Mouse (Mus musculus) C2C12 (cell line): Measurements from ENCODE around the gene Rrp1. TPM values are rescaled to one million over a fixed set of nuclear protein-coding genes. Genes with fewer than 3 reads are reported as not detected.

Experiments used
- H3K27me3 ChIP-seq: one replicate; pipeline ENCODE4 v1.6.1; 2011; ENCODE audit not compliant: control insufficient read depth, insufficient read depth, insufficient read length
- H3K36me3 ChIP-seq: one replicate; pipeline ENCODE4 v1.6.1; 2011; ENCODE audit not compliant: control insufficient read depth, insufficient read depth
- H3K4me3 ChIP-seq: one replicate; pipeline ENCODE4 v1.5.1; 2011; ENCODE audit warnings: mild to moderate bottlenecking, control low read depth; ENCODE audit not compliant: poor library complexity, insufficient read depth, severe bottlenecking
- H3K79me2 ChIP-seq: one replicate; pipeline ENCODE4 v1.6.1; 2011; ENCODE audit not compliant: control insufficient read depth, insufficient read depth
- H3K79me3 ChIP-seq: one replicate; pipeline ENCODE4 v1.6.1; 2011; ENCODE audit warnings: low read depth, control low read depth
- H3ac ChIP-seq: one replicate; pipeline ENCODE3; 2011; ENCODE audit warnings: low read depth; ENCODE audit not compliant: control insufficient read depth, insufficient read length
- CEBPB ChIP-seq: IDR thresholded peaks from one replicate; pipeline ENCODE4 v1.6.1; 2011; ENCODE audit warnings: low read depth, mild to moderate bottlenecking, control low read depth, moderate library complexity
- CTCF ChIP-seq: IDR thresholded peaks from one replicate; pipeline ENCODE4 v1.5.1; 2011; ENCODE audit not compliant: control insufficient read depth, insufficient read depth, insufficient read length
- FOSL1 ChIP-seq: IDR thresholded peaks from one replicate; pipeline ENCODE4 v1.8.0; 2011; ENCODE audit warnings: mild to moderate bottlenecking, low read length; ENCODE audit not compliant: poor library complexity, insufficient read depth, severe bottlenecking
- MAX ChIP-seq: IDR thresholded peaks from one replicate; pipeline ENCODE4 v1.6.1; 2011; ENCODE audit warnings: mild to moderate bottlenecking, control low read depth
- MYOD1 ChIP-seq: IDR thresholded peaks from one replicate; pipeline ENCODE4 v1.6.1; 2011; ENCODE audit warnings: low read depth; ENCODE audit not compliant: control insufficient read depth, insufficient read length
- MYOG ChIP-seq: IDR thresholded peaks from one replicate; pipeline ENCODE4 v1.6.1; 2011; ENCODE audit not compliant: control insufficient read depth, insufficient read length; ENCODE audit errors: extremely low read depth
- USF1 ChIP-seq: IDR thresholded peaks from one replicate; pipeline ENCODE4 v1.6.1; 2011; ENCODE audit warnings: low read depth, mild to moderate bottlenecking, control low read depth, moderate library complexity
- microRNA-seq: library from miRNA; unstranded; fragments of <30 nt; microRNA quantifications from one replicate; pipeline ENCODE4, GENCODE M21; 2019; ENCODE audit warnings: borderline microRNAs expressed
- polyA plus RNA-seq: library from polyadenylated mRNA; unstranded; fragments of >200 nt; fragmentation: generic; extraction: Trizol; gene quantifications from one replicate; pipeline ENCODE4 v1.2.1, GENCODE M21; 2012; ENCODE audit warnings: missing spikeins

The Rrp1 gene
- polyA plus RNA-seq, 1 experiment: 154 TPM

DNA sequence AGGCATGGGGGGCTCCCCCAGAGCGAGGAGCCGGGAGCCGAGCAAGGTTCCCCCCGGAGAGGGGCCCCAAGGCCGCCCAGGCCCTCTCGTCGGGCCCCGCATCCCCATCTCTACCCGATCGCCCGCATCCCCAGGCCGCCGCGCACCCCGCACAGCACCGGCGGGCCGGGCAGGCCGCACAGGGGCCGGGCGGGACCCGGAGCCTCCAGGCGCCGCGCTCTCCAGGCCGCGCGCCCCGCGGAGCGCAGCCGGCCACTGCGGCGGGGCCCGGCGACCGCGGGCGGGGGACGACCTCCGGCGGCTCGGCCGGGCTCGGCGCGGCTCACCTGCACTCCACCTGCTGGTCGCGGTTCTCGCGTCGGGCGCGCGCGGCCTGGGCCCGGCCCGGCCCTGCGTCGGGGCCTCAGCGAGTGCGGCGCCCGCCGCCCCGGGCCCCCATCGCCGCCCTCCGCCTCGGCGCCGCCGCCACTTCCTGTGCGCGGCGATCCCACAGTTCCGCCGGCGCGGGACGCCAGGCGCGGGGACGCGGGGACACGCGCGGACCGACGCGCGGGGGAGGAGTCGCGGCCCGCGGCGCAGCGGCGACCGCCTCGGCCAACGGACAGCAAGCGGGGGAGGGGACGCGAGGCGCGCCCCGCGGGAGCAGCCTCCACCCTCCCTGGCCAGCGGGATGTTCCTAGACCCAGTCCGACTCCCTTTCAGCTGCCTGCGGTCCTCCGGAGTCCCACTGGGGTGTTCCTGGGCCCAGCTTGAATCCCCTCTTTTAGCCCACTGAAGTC lies 60.8 kb downstream of the Rrp1 start, which contains the start of gene Agpat3:
Gene Agpat3 (minus strand): TSS at position 603 of the 779 bp plus-strand sequence.
- peak within 1 kb of the TSS; percentile 87 for H3K4me3 ChIP-seq
- no peak for TF ChIP-seq CTCF
- peak; percentile 6 for TF ChIP-seq MAX
- TF ChIP-seq FOSL1: no peak
- no peak for TF ChIP-seq MYOG
- TF ChIP-seq MYOD1: no peak
- no peak for TF ChIP-seq CEBPB

DNA sequence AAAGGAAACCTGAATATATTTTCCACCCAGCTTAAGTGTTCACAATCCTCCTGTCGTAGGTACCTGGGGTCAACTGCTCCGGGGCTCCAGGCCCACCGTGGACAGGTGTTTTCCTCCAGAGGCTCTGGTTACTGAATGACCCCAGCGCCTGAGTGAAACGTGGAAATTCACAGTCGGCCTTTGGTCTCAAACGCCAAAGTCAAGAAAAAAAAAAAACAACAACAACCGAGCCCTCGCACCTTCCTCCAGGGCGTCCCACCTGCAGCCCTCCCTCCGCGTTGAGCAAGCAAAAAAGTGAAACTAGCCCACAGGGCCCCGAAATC lies 61.3 kb downstream of the Rrp1 start:
- TF ChIP-seq CTCF: no peak
- no peak for TF ChIP-seq MAX
- no peak for TF ChIP-seq MYOD1
- TF ChIP-seq CEBPB: no peak
- TF ChIP-seq USF1: no peak
- TF ChIP-seq MYOG: no peak
- no peak for TF ChIP-seq FOSL1
- peak overlapping the region; percentile 87 for H3K4me3 ChIP-seq
- peak overlapping the region; percentile 93 for H3ac ChIP-seq
- H3K36me3 ChIP-seq: no peaks in the 10 kb centered on the region
- peaks cover 18% of the 10 kb centered on the region for H3K79me3 ChIP-seq
- H3K79me2 ChIP-seq: peaks cover 52% of the 10 kb centered on the region
- no peaks in the 10 kb centered on the region for H3K27me3 ChIP-seq

More for the DNA sequence above, 60.8 kb downstream of the Rrp1 start, which contains the start of gene Agpat3:
- Histone ChIP-seq H3ac (peak within 1 kb of the TSS; percentile 93), H3K36me3 (no peaks in the 10 kb centered on the region), H3K79me2 (peaks cover 47% of the 10 kb centered on the region), H3K27me3 (no peaks in the 10 kb centered on the region), H3K79me3 (peaks cover 18% of the 10 kb centered on the region)

DNA sequence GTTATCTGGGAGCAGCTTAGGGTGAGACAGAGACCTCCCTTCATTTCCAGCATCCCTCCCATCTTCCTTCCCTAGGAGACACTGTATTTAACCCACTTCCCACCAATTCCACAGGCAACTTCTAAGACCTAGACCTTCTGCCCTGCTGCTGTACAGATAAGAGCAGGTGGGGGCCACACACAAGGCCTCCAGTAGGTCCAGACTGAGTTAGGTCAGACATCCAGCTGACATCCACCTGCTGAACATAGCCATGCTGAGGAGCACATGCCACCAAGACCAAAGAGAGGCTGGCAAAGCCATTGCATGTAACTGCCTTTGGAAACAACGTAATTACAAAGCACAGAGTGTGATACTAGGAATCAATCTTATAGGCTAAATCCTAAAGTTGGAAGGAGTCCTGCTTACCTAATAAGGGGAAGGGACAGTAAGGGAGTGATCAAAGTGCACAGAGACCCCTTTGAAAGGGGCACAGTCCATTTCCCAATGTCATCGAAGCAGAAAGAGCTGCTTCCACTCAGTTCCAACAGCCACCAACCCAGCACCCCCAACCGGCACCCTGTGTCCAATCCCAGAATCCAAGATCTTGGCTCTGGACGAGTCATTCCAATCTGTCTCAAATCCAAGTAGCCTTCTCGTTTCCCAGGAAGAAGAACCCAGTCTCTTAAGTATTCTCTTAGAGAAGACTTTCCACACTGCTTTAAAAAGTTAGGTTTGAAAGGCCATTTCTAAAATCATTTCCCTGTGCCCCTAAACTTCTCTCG lies 61.9 kb downstream of the Rrp1 start:
- Histone ChIP-seq H3K4me3 (peak overlapping the region; percentile 87), H3K36me3 (no peaks in the 10 kb centered on the region), H3K79me2 (peaks cover 57% of the 10 kb centered on the region), H3ac (peak overlapping the region; percentile 20), H3K79me3 (peaks cover 18% of the 10 kb centered on the region), H3K27me3 (no peaks in the 10 kb centered on the region)
- TF ChIP-seq MYOD1: no peak

Small RNAs within 50 kb of the gene (microRNA-seq; reads per million reads assigned to microRNA genes)
- gene Mir6410: not detected
- not detected for gene Mir6907
- not detected for gene Mir6908

Other genes with a start within 250 kb of the Rrp1 start
- 38.0 TPM for gene D10Jhu81e, start 243.3 kb downstream of the Rrp1 start, polyA plus RNA-seq
- 32.4 TPM for gene Pwp2, start 227.9 kb downstream of the Rrp1 start, polyA plus RNA-seq
- gene Trappc10, start 168.4 kb downstream of the Rrp1 start, polyA plus RNA-seq: 18.2 TPM
- gene Agpat3, start 60.6 kb downstream of the Rrp1 start, polyA plus RNA-seq: 95.0 TPM
- 355 TPM for gene Cstb, start 12.6 kb upstream of the Rrp1 start, polyA plus RNA-seq
- 10.6 TPM for gene Pdxk, start 51.9 kb upstream of the Rrp1 start, polyA plus RNA-seq
- gene Olfr1358, start 104.4 kb upstream of the Rrp1 start, polyA plus RNA-seq: not detected
- gene Ilvbl, start 161.3 kb upstream of the Rrp1 start, polyA plus RNA-seq: 23.7 TPM
- gene Syde1, start 178.9 kb upstream of the Rrp1 start, polyA plus RNA-seq: 37.2 TPM
- not detected for gene Olfr1357, start 205.0 kb upstream of the Rrp1 start, polyA plus RNA-seq